Comparison of ENCODE assay signal across 22 mouse cellular contexts in genomic region chr13:49547563-49548150, GRCm38 (mm10). TPM values are rescaled to one million over a fixed set of nuclear protein-coding genes. Genes with fewer than 3 reads are reported as not detected.
DNase-seq lines count a peak whose midpoint lies in the region; ATAC-seq lines count a peak whose summit lies in the region.
"Had no signal": no experiment of that assay in that cellular context is flagged by ENCODE, and none has a peak within 500 bp of the region (broad histone marks: within the 10 kb centered on the region; RNA-seq: fewer than 3 reads in every experiment).

No protein-coding gene starts in this region.

- no peak overlapping the region for H3K4me3 ChIP-seq in embryonic facial prominence, embryonic 13.5 days
- H3K4me3 ChIP-seq in embryonic facial prominence, embryonic 10.5 days, result no peak overlapping the region
- H3K4me3 ChIP-seq in kidney, embryonic 16.5 days (ENCODE audit: low read length), result no peak overlapping the region
- no peak overlapping the region for H3K4me3 ChIP-seq in kidney, embryonic 15.5 days (replicated peaks)
- no peak overlapping the region for H3K4me3 ChIP-seq in brown adipose tissue, adult 24 weeks (ENCODE audit: insufficient read depth, low read depth, low read length)
- H3K4me3 ChIP-seq in limb, embryonic 15.5 days, result no peak overlapping the region
- no peak overlapping the region for H3K4me3 ChIP-seq in forebrain, embryonic 11.5 days (ENCODE audit: low read depth, low read length)
- H3K4me3 ChIP-seq: hindbrain, embryonic 12.5 days; liver, embryonic 13.5 days; midbrain, embryonic 13.5 days; neural tube, embryonic 12.5 days had no signal

- WGBS in embryonic facial prominence, embryonic 13.5 days, result 77% methylated on average over 1 of the region's 1 CpGs
- WGBS in embryonic facial prominence, embryonic 10.5 days, result 78% methylated on average over 1 of the region's 1 CpGs
- 55% methylated on average over 1 of the region's 1 CpGs for WGBS in kidney, embryonic 16.5 days
- WGBS in kidney, embryonic 15.5 days, result 69% methylated on average over 1 of the region's 1 CpGs
- 63% methylated on average over 1 of the region's 1 CpGs for WGBS in limb, embryonic 15.5 days
- WGBS in forebrain, embryonic 11.5 days, result 95% methylated on average over 1 of the region's 1 CpGs

- no peaks in the 10 kb centered on the region for H3K36me3 ChIP-seq in embryonic facial prominence, embryonic 13.5 days
- H3K36me3 ChIP-seq in embryonic facial prominence, embryonic 10.5 days (replicated peaks), result no peaks in the 10 kb centered on the region
- no peaks in the 10 kb centered on the region for H3K36me3 ChIP-seq in kidney, embryonic 16.5 days (ENCODE audit: insufficient read depth, low read length)
- no peaks in the 10 kb centered on the region for H3K36me3 ChIP-seq in kidney, embryonic 15.5 days
- H3K36me3 ChIP-seq in limb, embryonic 15.5 days, result no peaks in the 10 kb centered on the region
- H3K36me3 ChIP-seq in forebrain, embryonic 11.5 days (ENCODE audit: control insufficient read depth, insufficient read depth, low read length), result no peaks in the 10 kb centered on the region
- H3K36me3 ChIP-seq: hindbrain, embryonic 12.5 days; liver, embryonic 13.5 days; midbrain, embryonic 13.5 days; neural tube, embryonic 12.5 days had no signal

- no peaks in the 10 kb centered on the region for H3K9me3 ChIP-seq in embryonic facial prominence, embryonic 13.5 days
- no peaks in the 10 kb centered on the region for H3K9me3 ChIP-seq in embryonic facial prominence, embryonic 10.5 days
- H3K9me3 ChIP-seq in kidney, embryonic 16.5 days (ENCODE audit: low read length), result no peaks in the 10 kb centered on the region
- no peaks in the 10 kb centered on the region for H3K9me3 ChIP-seq in kidney, embryonic 15.5 days (replicated peaks)
- no peaks in the 10 kb centered on the region for H3K9me3 ChIP-seq in limb, embryonic 15.5 days
- H3K9me3 ChIP-seq in forebrain, embryonic 11.5 days (ENCODE audit: control insufficient read depth, low read length), result no peaks in the 10 kb centered on the region
- H3K9me3 ChIP-seq: G1E; hindbrain, embryonic 12.5 days; liver, embryonic 13.5 days; midbrain, embryonic 13.5 days; neural tube, embryonic 12.5 days had no signal

- H3K4me1 ChIP-seq in embryonic facial prominence, embryonic 13.5 days, result peaks cover 26% of the 10 kb centered on the region; the same call in 1 of the 2 replicates
- H3K4me1 ChIP-seq in embryonic facial prominence, embryonic 10.5 days, result peaks cover 5% of the 10 kb centered on the region; the same call in 1 of the 2 replicates
- no peaks in the 10 kb centered on the region for H3K4me1 ChIP-seq in kidney, embryonic 16.5 days (ENCODE audit: insufficient read depth, low read length)
- 0 out of 2 replicates have a peak, but pooled peaks cover 3% of the 10 kb centered on the region for H3K4me1 ChIP-seq in kidney, embryonic 15.5 days
- no peaks in the 10 kb centered on the region for H3K4me1 ChIP-seq in brown adipose tissue, adult 24 weeks (ENCODE audit: control insufficient read depth, insufficient read depth, insufficient read length, low read length)
- peaks cover 6% of the 10 kb centered on the region; the same call in 1 of the 2 replicates for H3K4me1 ChIP-seq in limb, embryonic 15.5 days
- H3K4me1 ChIP-seq in forebrain, embryonic 11.5 days (replicated peaks; ENCODE audit: control insufficient read depth, insufficient read depth, low read length), result no peaks in the 10 kb centered on the region
- H3K4me1 ChIP-seq: hindbrain, embryonic 12.5 days; liver, embryonic 13.5 days; midbrain, embryonic 13.5 days; neural tube, embryonic 12.5 days had no signal

- no peaks in the 10 kb centered on the region for H3K27me3 ChIP-seq in embryonic facial prominence, embryonic 13.5 days
- no peaks in the 10 kb centered on the region for H3K27me3 ChIP-seq in embryonic facial prominence, embryonic 10.5 days (replicated peaks; ENCODE audit: low read depth, poor library complexity, severe bottlenecking)
- H3K27me3 ChIP-seq in kidney, embryonic 16.5 days (ENCODE audit: insufficient read depth, low read length), result no peaks in the 10 kb centered on the region
- H3K27me3 ChIP-seq in kidney, embryonic 15.5 days, result no peaks in the 10 kb centered on the region
- no peaks in the 10 kb centered on the region for H3K27me3 ChIP-seq in limb, embryonic 15.5 days
- H3K27me3 ChIP-seq in forebrain, embryonic 11.5 days (ENCODE audit: control insufficient read depth, insufficient read depth, low read length), result no peaks in the 10 kb centered on the region
- H3K27me3 ChIP-seq: hindbrain, embryonic 12.5 days; liver, embryonic 13.5 days; midbrain, embryonic 13.5 days; neural tube, embryonic 12.5 days had no signal

- H3K9ac ChIP-seq in embryonic facial prominence, embryonic 13.5 days, result no peak overlapping the region
- H3K9ac ChIP-seq in kidney, embryonic 16.5 days (replicated peaks; ENCODE audit: low read length), result no peak overlapping the region
- no peak overlapping the region for H3K9ac ChIP-seq in kidney, embryonic 15.5 days
- no peak overlapping the region for H3K9ac ChIP-seq in limb, embryonic 15.5 days
- no peak overlapping the region for H3K9ac ChIP-seq in forebrain, embryonic 11.5 days (ENCODE audit: low read length)
- H3K9ac ChIP-seq: hindbrain, embryonic 12.5 days; liver, embryonic 13.5 days; lung, embryonic 14.5 days; midbrain, embryonic 13.5 days; neural tube, embryonic 12.5 days had no signal

- H3K4me2 ChIP-seq in embryonic facial prominence, embryonic 13.5 days, result peak overlapping the region; percentile 43
- H3K4me2 ChIP-seq in kidney, embryonic 16.5 days (replicated peaks; ENCODE audit: low read depth, low read length), result no peak overlapping the region
- H3K4me2 ChIP-seq in kidney, embryonic 15.5 days, result no peak overlapping the region
- no peak overlapping the region for H3K4me2 ChIP-seq in limb, embryonic 15.5 days
- H3K4me2 ChIP-seq in forebrain, embryonic 11.5 days (ENCODE audit: low read depth, low read length, severe bottlenecking), result no peak overlapping the region
- H3K4me2 ChIP-seq: hindbrain, embryonic 12.5 days; liver, embryonic 13.5 days; lung, embryonic 14.5 days; midbrain, embryonic 13.5 days; neural tube, embryonic 12.5 days had no signal

- ATAC-seq in embryonic facial prominence, embryonic 13.5 days (ENCODE audit: insufficient number of reproducible peaks, insufficient read depth, low FRiP score, low TSS enrichment, low read depth), result no peak
- no peak for ATAC-seq in kidney, embryonic 16.5 days (ENCODE audit: low FRiP score, low TSS enrichment)
- no peak for ATAC-seq in kidney, embryonic 15.5 days (replicated peaks; ENCODE audit: low FRiP score)
- no peak for ATAC-seq in limb, embryonic 15.5 days (ENCODE audit: insufficient number of reproducible peaks, low FRiP score, low TSS enrichment, low read depth)
- no peak for ATAC-seq in inflammation-experienced regulatory T-cells, adult 6 months
- no peak for ATAC-seq in forebrain, embryonic 11.5 days (replicated peaks; ENCODE audit: low FRiP score)
- ATAC-seq: midbrain, embryonic 13.5 days had no signal

- DNase-seq in embryonic facial prominence, embryonic 10.5 days (ENCODE audit: low spot score), result no peak
- DNase-seq in forebrain, embryonic 11.5 days (ENCODE audit: low spot score), result no peak
- DNase-seq: adrenal gland, postnatal 36 days; cerebellum, adult 8-10 months; heart, adult 18-20 months; kidney, adult 11 months; kidney, postnatal 25 days; left cerebral cortex, postnatal 4 days; liver, embryonic 13.5 days; lung, embryonic 14.5 days; thymus, adult 2 months had no signal

- peak overlapping the region; percentile 81 for H3K27ac ChIP-seq in embryonic facial prominence, embryonic 13.5 days
- H3K27ac ChIP-seq in embryonic facial prominence, embryonic 10.5 days (replicated peaks), result no peak overlapping the region
- H3K27ac ChIP-seq in kidney, embryonic 16.5 days (ENCODE audit: low read length), result peak overlapping the region; percentile 57
- no peak overlapping the region for H3K27ac ChIP-seq in kidney, embryonic 15.5 days
- H3K27ac ChIP-seq in brown adipose tissue, adult 24 weeks (replicated peaks; ENCODE audit: low read depth, low read length), result peak overlapping the region; percentile 2; the same call in 1 of the 2 replicates
- peak overlapping the region; percentile 84 for H3K27ac ChIP-seq in limb, embryonic 15.5 days
- no peak overlapping the region for H3K27ac ChIP-seq in forebrain, embryonic 11.5 days (ENCODE audit: low read depth, low read length)
- H3K27ac ChIP-seq: hindbrain, embryonic 12.5 days; liver, embryonic 13.5 days; midbrain, embryonic 13.5 days; neural tube, embryonic 12.5 days had no signal

RNA-seq across cellular contexts. Expression of gene Aspn, which starts 3.4 kb away (rescaled TPM):
- polyA plus RNA-seq in embryonic facial prominence, embryonic 13.5 days (2015; fragmentation: Nextera tagmentation; extraction: Ambion mirVana), result 62.9 and 89.3 TPM in 2 replicates
- 0.12 and 0.35 TPM in 2 replicates for polyA plus RNA-seq in embryonic facial prominence, embryonic 10.5 days (2016; fragmentation: Nextera tagmentation; extraction: Ambion mirVana)
- 16.0 and 19.9 TPM in 2 replicates for polyA plus RNA-seq in kidney, embryonic 16.5 days (2015; fragmentation: Nextera tagmentation; extraction: Ambion mirVana)
- polyA plus RNA-seq in kidney, embryonic 15.5 days (2015; fragmentation: Nextera tagmentation; extraction: Ambion mirVana), result 18.3 and 23.7 TPM in 2 replicates
- polyA plus RNA-seq in brown adipose tissue, adult 24 weeks (2012; ENCODE audit: insufficient read depth, insufficient read length, missing spikeins), result 28.9 and 34.2 TPM in 2 replicates
- 159 and 242 TPM in 2 replicates for polyA plus RNA-seq in limb, embryonic 15.5 days (2015; fragmentation: Nextera tagmentation; extraction: Ambion mirVana)
- under 1 TPM in 1 of 3 experiments, not detected in 2; 0.25 TPM for polyA plus RNA-seq in inflammation-experienced regulatory T-cells, adult 6 months (2017; shearing (Covaris generic))
- polyA plus RNA-seq in forebrain, embryonic 11.5 days (2014; fragmentation: Nextera tagmentation; extraction: Ambion mirVana), result 0.41 and 0.55 TPM in 2 replicates
- polyA plus RNA-seq: G1E had no signal

RNA-seq across cellular contexts. Expression of gene Omd, which starts 34.6 kb away (rescaled TPM):
- polyA plus RNA-seq in embryonic facial prominence, embryonic 13.5 days (2015; fragmentation: Nextera tagmentation; extraction: Ambion mirVana), result 14.6 and 18.8 TPM in 2 replicates
- polyA plus RNA-seq in embryonic facial prominence, embryonic 10.5 days (2016; fragmentation: Nextera tagmentation; extraction: Ambion mirVana), result 1.2 TPM in 2 replicates
- polyA plus RNA-seq in kidney, embryonic 16.5 days (2015; fragmentation: Nextera tagmentation; extraction: Ambion mirVana), result 1.0 and 2.0 TPM in 2 replicates
- polyA plus RNA-seq in kidney, embryonic 15.5 days (2015; fragmentation: Nextera tagmentation; extraction: Ambion mirVana), result 1.8 and 5.6 TPM in 2 replicates
- polyA plus RNA-seq in brown adipose tissue, adult 24 weeks (2012; ENCODE audit: insufficient read depth, insufficient read length, missing spikeins), result 0.96 and 1.1 TPM in 2 replicates
- 16.9 and 27.1 TPM in 2 replicates for polyA plus RNA-seq in limb, embryonic 15.5 days (2015; fragmentation: Nextera tagmentation; extraction: Ambion mirVana)
- polyA plus RNA-seq in inflammation-experienced regulatory T-cells, adult 6 months (2017; shearing (Covaris generic)), result 1 to 10 TPM in 1 of 3 experiments, under 1 TPM in 2; 0.35 to 1.2 (median 0.37) TPM
- polyA plus RNA-seq in forebrain, embryonic 11.5 days (2014; fragmentation: Nextera tagmentation; extraction: Ambion mirVana), result 0.61 and 1.0 TPM in 2 replicates
- polyA plus RNA-seq: G1E; small intestine, adult 2 months; thymus, adult 2 months had no signal

RNA-seq across cellular contexts. Expression of gene Ecm2, which starts 43.0 kb away (rescaled TPM):
- polyA plus RNA-seq in embryonic facial prominence, embryonic 13.5 days (2015; fragmentation: Nextera tagmentation; extraction: Ambion mirVana), result 1.3 and 1.4 TPM in 2 replicates
- polyA plus RNA-seq in embryonic facial prominence, embryonic 10.5 days (2016; fragmentation: Nextera tagmentation; extraction: Ambion mirVana), result 0.40 and 0.47 TPM in 2 replicates
- polyA plus RNA-seq in kidney, embryonic 16.5 days (2015; fragmentation: Nextera tagmentation; extraction: Ambion mirVana), result 1.1 and 1.3 TPM in 2 replicates
- 0.93 and 1.0 TPM in 2 replicates for polyA plus RNA-seq in kidney, embryonic 15.5 days (2015; fragmentation: Nextera tagmentation; extraction: Ambion mirVana)
- 10.1 and 12.4 TPM in 2 replicates for polyA plus RNA-seq in brown adipose tissue, adult 24 weeks (2012; ENCODE audit: insufficient read depth, insufficient read length, missing spikeins)
- polyA plus RNA-seq in limb, embryonic 15.5 days (2015; fragmentation: Nextera tagmentation; extraction: Ambion mirVana), result 4.0 and 7.2 TPM in 2 replicates
- polyA plus RNA-seq in inflammation-experienced regulatory T-cells, adult 6 months (2017; shearing (Covaris generic)), result under 1 TPM in 2 of 3 experiments, not detected in 1; 0.07 to 0.23 TPM
- polyA plus RNA-seq in forebrain, embryonic 11.5 days (2014; fragmentation: Nextera tagmentation; extraction: Ambion mirVana), result 0.76 and 0.80 TPM in 2 replicates

RNA-seq across cellular contexts. Expression of gene Tes3-ps, which starts 54.5 kb away (rescaled TPM):
- polyA plus RNA-seq in embryonic facial prominence, embryonic 13.5 days (2015; fragmentation: Nextera tagmentation; extraction: Ambion mirVana), result 1.4 and 2.7 TPM in 2 replicates
- polyA plus RNA-seq in embryonic facial prominence, embryonic 10.5 days (2016; fragmentation: Nextera tagmentation; extraction: Ambion mirVana), result 1.4 and 1.9 TPM in 2 replicates
- polyA plus RNA-seq in kidney, embryonic 16.5 days (2015; fragmentation: Nextera tagmentation; extraction: Ambion mirVana), result 0.76 and 1.9 TPM in 2 replicates
- polyA plus RNA-seq in kidney, embryonic 15.5 days (2015; fragmentation: Nextera tagmentation; extraction: Ambion mirVana), result 0.84 and 0.92 TPM in 2 replicates
- polyA plus RNA-seq in brown adipose tissue, adult 24 weeks (2012; ENCODE audit: insufficient read depth, insufficient read length, missing spikeins), result 1.8 and 2.0 TPM in 2 replicates
- polyA plus RNA-seq in limb, embryonic 15.5 days (2015; fragmentation: Nextera tagmentation; extraction: Ambion mirVana), result 0.72 and 0.88 TPM in 2 replicates
- polyA plus RNA-seq in inflammation-experienced regulatory T-cells, adult 6 months (2017; shearing (Covaris generic)), result 1 to 10 TPM; 5.6 to 8.2 (median 8.1) TPM
- 1.2 and 1.5 TPM in 2 replicates for polyA plus RNA-seq in forebrain, embryonic 11.5 days (2014; fragmentation: Nextera tagmentation; extraction: Ambion mirVana)
- polyA plus RNA-seq: small intestine, adult 2 months; thymus, adult 2 months had no signal

Comparison
In these comparisons a context has a peak if more than half of its experiments do, and no peak if none do; other contexts are left out.
1. H3K27ac ChIP-seq: peak in embryonic facial prominence, embryonic 13.5 days (single experiment), kidney, embryonic 16.5 days (single experiment), brown adipose tissue, adult 24 weeks (single experiment) and limb, embryonic 15.5 days (single experiment); none in embryonic facial prominence, embryonic 10.5 days (single experiment), kidney, embryonic 15.5 days (single experiment) and forebrain, embryonic 11.5 days (single experiment).
2. RNA of gene Aspn, which starts 3.4 kb away (polyA plus RNA-seq): 159 to 242 TPM in limb, embryonic 15.5 days, 62.9 to 89.3 TPM in embryonic facial prominence, embryonic 13.5 days, 28.9 to 34.2 TPM in brown adipose tissue, adult 24 weeks, 16.0 to 19.9 TPM in kidney, embryonic 16.5 days and 18.3 to 23.7 TPM in kidney, embryonic 15.5 days; 0.41 to 0.55 TPM in forebrain, embryonic 11.5 days, 0.12 to 0.35 TPM in embryonic facial prominence, embryonic 10.5 days and 0.25 TPM in inflammation-experienced regulatory T-cells, adult 6 months; every median in the first group is over 10 times any median in the second.